Comparison of ENCODE assay signal across 9 mouse cellular contexts in genomic region chr3:102735638-102736037, GRCm38 (mm10). TPM values are rescaled to one million over a fixed set of nuclear protein-coding genes. Genes with fewer than 3 reads are reported as not detected.
A peak's percentile ranks its signal among the peaks of the same experiment; 100 is the strongest.
DNase-seq lines count a peak whose midpoint lies in the region; ATAC-seq and TF ChIP-seq lines count a peak whose summit lies in the region.
"Had no signal": no experiment of that assay in that cellular context is flagged by ENCODE, and none has a peak within 500 bp of the region (broad histone marks: within the 10 kb centered on the region; RNA-seq: fewer than 3 reads in every experiment).

No protein-coding gene starts in this region.

- H3K4me1 ChIP-seq in limb, embryonic 15.5 days = peaks cover 31% of the 10 kb centered on the region
- H3K4me1 ChIP-seq in stomach, postnatal 0 days (replicated peaks; ENCODE audit: control insufficient read depth, insufficient read depth) = no peaks in the 10 kb centered on the region; the same call in 1 of the 2 replicates

- 0 out of 2 replicates have a peak, but pooled peaks cover 3% of the 10 kb centered on the region for H3K27me3 ChIP-seq in limb, embryonic 15.5 days
- H3K27me3 ChIP-seq in stomach, postnatal 0 days (ENCODE audit: control insufficient read depth, insufficient read depth, low read length) = no peaks in the 10 kb centered on the region

- H3K4me2 ChIP-seq in limb, embryonic 15.5 days = peak overlapping the region; percentile 91
- peak overlapping the region; percentile 88 for H3K4me2 ChIP-seq in stomach, postnatal 0 days (replicated peaks; ENCODE audit: low read depth)

- H3K9ac ChIP-seq in limb, embryonic 15.5 days = no peak overlapping the region
- peak overlapping the region; percentile 77 for H3K9ac ChIP-seq in stomach, postnatal 0 days (ENCODE audit: low read length)

- H3K36me3 ChIP-seq in limb, embryonic 15.5 days = no peaks in the 10 kb centered on the region
- no peaks in the 10 kb centered on the region for H3K36me3 ChIP-seq in stomach, postnatal 0 days (ENCODE audit: control insufficient read depth, insufficient read depth, low read length)

- H3K27ac ChIP-seq in limb, embryonic 15.5 days = no peak overlapping the region
- peak overlapping the region; percentile 18; the same call in 1 of the 2 replicates for H3K27ac ChIP-seq in stomach, postnatal 0 days (replicated peaks)

- TF ChIP-seq CTCF in stomach, postnatal 0 days (IDR thresholded peaks at IDR 0.05; ENCODE audit: low read depth) = no peak

- no peaks in the 10 kb centered on the region for H3K9me3 ChIP-seq in limb, embryonic 15.5 days
- H3K9me3 ChIP-seq in stomach, postnatal 0 days (ENCODE audit: control insufficient read depth, low read length) = no peaks in the 10 kb centered on the region

- 62% methylated on average over 6 of the region's 6 CpGs for WGBS in limb, embryonic 15.5 days
- 62% methylated on average over 6 of the region's 6 CpGs for WGBS in stomach, postnatal 0 days

- TF ChIP-seq EP300 in stomach, postnatal 0 days (optimal IDR thresholded peaks at IDR 0.05) = no peak

- DNase-seq in cerebellum, adult 9-11 months = peak; percentile 46
- DNase-seq in retina, embryonic 14.5 days (ENCODE audit: low spot score) = peak; percentile 11
- DNase-seq in retina, postnatal 1 day = no peak
- no peak for DNase-seq in stomach, postnatal 0 days (ENCODE audit: low spot score)
- no peak for DNase-seq in gastrocnemius, adult 8-10 months (ENCODE audit: low spot score in 2 of 2)

- ATAC-seq in cerebellum, adult (ENCODE audit: insufficient number of reproducible peaks, low FRiP score, low TSS enrichment) = no peak
- no peak for ATAC-seq in limb, embryonic 15.5 days (ENCODE audit: insufficient number of reproducible peaks, low FRiP score, low TSS enrichment, low read depth)
- ATAC-seq in stomach, postnatal 0 days (ENCODE audit: low FRiP score, low TSS enrichment) = no peak
- no peak for ATAC-seq in inflammation-experienced regulatory T-cells, adult 6 months

- peak overlapping the region; percentile 67 for H3K4me3 ChIP-seq in limb, embryonic 15.5 days
- peak overlapping the region; percentile 73 for H3K4me3 ChIP-seq in stomach, postnatal 0 days (ENCODE audit: low read depth, low read length)

RNA-seq across cellular contexts. Expression of gene Tspan2, which starts 1.3 kb away (rescaled TPM):
- 7.2 and 8.0 TPM in 2 replicates for polyA plus RNA-seq in limb, embryonic 15.5 days (2015; fragmentation: Nextera tagmentation; extraction: Ambion mirVana)
- 20.7 and 21.3 TPM in 2 replicates for polyA plus RNA-seq in stomach, postnatal 0 days (2015; fragmentation: Nextera tagmentation; extraction: Ambion mirVana)
- polyA plus RNA-seq in inflammation-experienced regulatory T-cells, adult 6 months (2017; shearing (Covaris generic)) = 1 to 10 TPM in 2 of 3 experiments, under 1 TPM in 1; 0.84 to 3.6 (median 1.5) TPM
- total RNA-seq in gastrocnemius, adult 8-10 months (2022) = 1 to 10 TPM; 3.0 to 4.0 (median 3.3) TPM

RNA-seq across cellular contexts. Expression of gene Tshb, which starts 46.9 kb away (rescaled TPM):
- 0.04 and 0.12 TPM in 2 replicates for polyA plus RNA-seq in limb, embryonic 15.5 days (2015; fragmentation: Nextera tagmentation; extraction: Ambion mirVana)
- polyA plus RNA-seq in stomach, postnatal 0 days (2015; fragmentation: Nextera tagmentation; extraction: Ambion mirVana) = 0.15 and 0.30 TPM in 2 replicates
- under 1 TPM in 1 of 3 experiments, not detected in 2; 0.54 TPM for polyA plus RNA-seq in inflammation-experienced regulatory T-cells, adult 6 months (2017; shearing (Covaris generic))
- total RNA-seq in gastrocnemius, adult 8-10 months (2022) = not detected
- polyA plus RNA-seq: spleen, adult 2 months had no signal

Comparison
In these comparisons a context has a peak if more than half of its experiments do, and no peak if none do; other contexts are left out.
1. DNase-seq: peak in cerebellum, adult 9-11 months (single experiment) and retina, embryonic 14.5 days (single experiment); none in retina, postnatal 1 day (single experiment), stomach, postnatal 0 days (single experiment) and gastrocnemius, adult 8-10 months (0 of 2).